Mouse (Mus musculus): ENCODE measurements around the gene Gfpt2.

DNA sequence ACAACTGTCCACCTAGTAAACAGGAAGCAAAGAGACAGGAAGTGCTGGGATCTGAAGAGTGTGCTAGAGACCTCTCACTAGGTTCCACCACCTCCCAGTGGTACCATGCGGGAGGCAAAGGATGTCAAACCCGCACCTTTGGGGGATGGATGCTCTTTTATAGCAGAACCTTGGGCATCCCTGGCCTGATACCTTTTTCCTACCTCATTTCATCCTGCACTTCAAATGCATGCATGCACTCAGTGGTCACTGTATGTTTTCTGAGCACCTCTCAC, 27.9 kb upstream of the Gfpt2 start:
- TF ChIP-seq MAFK (IDR thresholded peaks at IDR 0.05; ENCODE audit: insufficient read depth, low read depth, low read length) (no peak), HCFC1 (IDR thresholded peaks at IDR 0.05; ENCODE audit: borderline replicate concordance, insufficient read depth, low read length) (no peak)
